Mouse (Mus musculus) liver, embryonic 11.5 days (tissue): ENCODE data around the gene Rbm6. TPM values are rescaled to one million over a fixed set of nuclear protein-coding genes. Genes with fewer than 3 reads are reported as not detected.

Source experiments
- ATAC-seq: fragments of 200-750 bp; cut with Nextera tagmentation; replicated peaks from 2 replicates; pipeline ENCODE4 v1.8.0; 2017; ENCODE audit warnings: moderate number of reproducible peaks, mild to moderate bottlenecking, moderate TSS enrichment, moderate library complexity; ENCODE audit not compliant: low FRiP score
- DNase-seq: peaks from one replicate; pipeline ENCODE4 v3.0.0-alpha.2; 2017; ENCODE audit warnings: low spot score
- H3K27ac ChIP-seq: fragments of 300-500 bp; sonication (generic); 2 replicates; pipeline ENCODE4 v1.5.1; 2014; ENCODE audit warnings: mild to moderate bottlenecking, low read depth, low read length, control low read depth
- H3K27me3 ChIP-seq: fragments of 300-500 bp; sonication (generic); replicated peaks from 2 replicates; pipeline ENCODE4 v1.6.1; 2014; ENCODE audit warnings: low read length, mixed read lengths; ENCODE audit not compliant: control insufficient read depth, insufficient read depth
- H3K36me3 ChIP-seq: fragments of 300-500 bp; sonication (generic); 2 replicates; pipeline ENCODE4 v1.6.1; 2014; ENCODE audit warnings: mild to moderate bottlenecking, low read length, moderate library complexity, mixed read lengths; ENCODE audit not compliant: control insufficient read depth, insufficient read depth
- H3K4me1 ChIP-seq: fragments of 300-500 bp; sonication (generic); replicated peaks from 2 replicates; pipeline ENCODE4 v1.6.1; 2014; ENCODE audit warnings: low read length, mixed read lengths; ENCODE audit not compliant: control insufficient read depth, insufficient read depth
- H3K4me2 ChIP-seq: fragments of 300-500 bp; sonication (generic); 2 replicates; pipeline ENCODE4 v1.6.1; 2014; ENCODE audit warnings: mild to moderate bottlenecking, control low read depth, moderate library complexity
- H3K4me3 ChIP-seq: fragments of 300-500 bp; sonication (generic); 2 replicates; pipeline ENCODE4 v1.5.1; 2014; ENCODE audit warnings: low read depth, low read length, control low read depth
- H3K9ac ChIP-seq: fragments of 300-500 bp; sonication (generic); 2 replicates; pipeline ENCODE4 v1.6.1; 2014; ENCODE audit warnings: low read depth, low read length, control low read depth
- H3K9me3 ChIP-seq: fragments of 300-500 bp; sonication (generic); 2 replicates; pipeline ENCODE4 v1.6.1; 2016; ENCODE audit warnings: low read length, inconsistent platforms, mixed read lengths; ENCODE audit not compliant: control insufficient read depth
- WGBS: fragments of 180-500 bp; shearing (Covaris S2); extraction: QIAGEN DNeasy Blood & Tissue Kit; methylation state at CpG from one replicate; pipeline ENCODE4 v1.1.7; 2014; 5-methylcytosine and 5-hydroxymethylcytosine counted together
- polyA plus RNA-seq: library from polyadenylated mRNA; unstranded; fragments of >200 nt; fragmentation: Nextera tagmentation; extraction: Ambion mirVana; gene quantifications from 2 replicates; pipeline ENCODE4 v1.2.1, GENCODE M21; 2014

Rbm6 gene
- polyA plus RNA-seq: 60.0 and 60.9 TPM in 2 replicates

- peak within 1 kb of the TSS; percentile 96 for H3K9ac ChIP-seq
- peak within 1 kb of the TSS; percentile 88 for H3K4me3 ChIP-seq
- H3K27ac ChIP-seq: peak within 1 kb of the TSS; percentile 97
- no peak for DNase-seq
- peak within 1 kb of the TSS; percentile 82 for H3K4me2 ChIP-seq
- H3K27me3 ChIP-seq: no peaks in the 10 kb centered on the region
- H3K9me3 ChIP-seq: no peaks in the 10 kb centered on the region
- H3K36me3 ChIP-seq: peaks cover 3% of the 10 kb centered on the region; the same call in 1 of the 2 replicates
- WGBS: 6% methylated on average over 14 of the region's 14 CpGs
- ATAC-seq: no peak
- H3K4me1 ChIP-seq: peaks cover 6% of the 10 kb centered on the region; the same call in 1 of the 2 replicates
These were observed at the start of gene Rbm6 for GRCm38 (mm10) chr9:107873137-107873536. TSS of gene Rbm6 (minus strand) at chr9:107873237.

- Histone ChIP-seq H3K9me3 (no peaks in the 10 kb centered on the region), H3K36me3 (no peaks in the 10 kb centered on the region), H3K27me3 (peaks cover 3% of the 10 kb centered on the region), H3K4me1 (0 out of 2 replicates have a peak, but pooled peaks cover 3% of the 10 kb centered on the region), H3K4me3 (no peak overlapping the region), H3K27ac (no peak overlapping the region), H3K4me2 (no peak overlapping the region), H3K9ac (no peak overlapping the region)
- WGBS: 65% methylated on average over 5 of the region's 5 CpGs
- no peak for ATAC-seq
- no peak for DNase-seq
These were observed 46.4 kb upstream of the Rbm6 start for GRCm38 (mm10) chr9:107919441-107919840.

- no peak overlapping the region for H3K9ac ChIP-seq
- H3K27me3 ChIP-seq: peaks cover 2% of the 10 kb centered on the region
- no peak overlapping the region for H3K4me3 ChIP-seq
- no peak for ATAC-seq
- H3K36me3 ChIP-seq: no peaks in the 10 kb centered on the region
- H3K27ac ChIP-seq: no peak overlapping the region
- no peak for DNase-seq
- 0 out of 2 replicates have a peak, but pooled peaks cover 1% of the 10 kb centered on the region for H3K4me1 ChIP-seq
- no peaks in the 10 kb centered on the region for H3K9me3 ChIP-seq
- no peak overlapping the region for H3K4me2 ChIP-seq
- WGBS: 70% methylated on average over 6 of the region's 6 CpGs
These were observed 45.8 kb upstream of the Rbm6 start for GRCm38 (mm10) chr9:107918884-107919283.

GRCm38 (mm10) chr9:107917895-107918608 lies 45.0 kb upstream of the Rbm6 start:
- Histone ChIP-seq H3K36me3 (no peaks in the 10 kb centered on the region), H3K4me1 (no peaks in the 10 kb centered on the region), H3K9me3 (no peaks in the 10 kb centered on the region), H3K27me3 (no peaks in the 10 kb centered on the region; the same call in 1 of the 2 replicates), H3K27ac (no peak overlapping the region), H3K4me3 (no peak overlapping the region), H3K4me2 (no peak overlapping the region), H3K9ac (no peak overlapping the region)
- DNase-seq: no peak
- no peak for ATAC-seq
- WGBS: 42% methylated on average over 13 of the region's 13 CpGs

GRCm38 (mm10) chr9:107914764-107915420 lies 41.9 kb upstream of the Rbm6 start:
- Histone ChIP-seq H3K27me3 (no peaks in the 10 kb centered on the region; the same call in 1 of the 2 replicates), H3K36me3 (no peaks in the 10 kb centered on the region), H3K4me3 (no peak overlapping the region), H3K4me1 (no peaks in the 10 kb centered on the region), H3K9ac (no peak overlapping the region), H3K27ac (no peak overlapping the region), H3K4me2 (no peak overlapping the region), H3K9me3 (no peaks in the 10 kb centered on the region)
- ATAC-seq: no peak
- 69% methylated on average over 16 of the region's 16 CpGs for WGBS
- no peak for DNase-seq

GRCm38 (mm10) chr9:107910025-107910769 lies 37.2 kb upstream of the Rbm6 start:
- no peaks in the 10 kb centered on the region for H3K36me3 ChIP-seq
- H3K9ac ChIP-seq: no peak overlapping the region
- no peak overlapping the region for H3K27ac ChIP-seq
- H3K4me2 ChIP-seq: no peak overlapping the region
- H3K27me3 ChIP-seq: peaks cover 2% of the 10 kb centered on the region; the same call in 1 of the 2 replicates
- 76% methylated on average over 15 of the region's 15 CpGs for WGBS
- no peak for DNase-seq
- no peak overlapping the region for H3K4me3 ChIP-seq
- no peak for ATAC-seq
- H3K4me1 ChIP-seq: peaks cover 24% of the 10 kb centered on the region
- no peaks in the 10 kb centered on the region for H3K9me3 ChIP-seq

- ATAC-seq (no peak), DNase-seq (no peak)
- Histone ChIP-seq H3K36me3 (no peaks in the 10 kb centered on the region), H3K27ac (no peak overlapping the region), H3K9me3 (no peaks in the 10 kb centered on the region), H3K4me1 (peaks cover 24% of the 10 kb centered on the region), H3K4me3 (peak overlapping the region; percentile 3; the same call in 1 of the 2 replicates), H3K27me3 (0 out of 2 replicates have a peak, but pooled peaks cover 2% of the 10 kb centered on the region), H3K9ac (no peak overlapping the region), H3K4me2 (peak overlapping the region; percentile 41)
- whole genome bisulfite sequencing: 32% methylated on average over 18 of the region's 18 CpGs
These were observed 35.5 kb upstream of the Rbm6 start for GRCm38 (mm10) chr9:107908410-107909158.

GRCm38 (mm10) chr9:107907801-107908120 lies 34.7 kb upstream of the Rbm6 start:
- Histone ChIP-seq H3K36me3 (no peaks in the 10 kb centered on the region), H3K4me3 (no peak overlapping the region), H3K27ac (no peak overlapping the region), H3K4me2 (peak overlapping the region; percentile 15), H3K4me1 (peaks cover 24% of the 10 kb centered on the region), H3K9me3 (no peaks in the 10 kb centered on the region), H3K9ac (no peak overlapping the region), H3K27me3 (0 out of 2 replicates have a peak, but pooled peaks cover 2% of the 10 kb centered on the region)
- WGBS: 78% methylated on average over 14 of the region's 14 CpGs
- no peak for ATAC-seq
- no peak for DNase-seq
